Mouse (Mus musculus) kidney, adult 8-10 months (tissue): ENCODE results near the gene Umps.

ENCODE experiments used
- DNase-seq, 2 experiments: peaks; one replicate each; pipeline ENCODE4 v3.0.0; 2022

Umps gene

DNA sequence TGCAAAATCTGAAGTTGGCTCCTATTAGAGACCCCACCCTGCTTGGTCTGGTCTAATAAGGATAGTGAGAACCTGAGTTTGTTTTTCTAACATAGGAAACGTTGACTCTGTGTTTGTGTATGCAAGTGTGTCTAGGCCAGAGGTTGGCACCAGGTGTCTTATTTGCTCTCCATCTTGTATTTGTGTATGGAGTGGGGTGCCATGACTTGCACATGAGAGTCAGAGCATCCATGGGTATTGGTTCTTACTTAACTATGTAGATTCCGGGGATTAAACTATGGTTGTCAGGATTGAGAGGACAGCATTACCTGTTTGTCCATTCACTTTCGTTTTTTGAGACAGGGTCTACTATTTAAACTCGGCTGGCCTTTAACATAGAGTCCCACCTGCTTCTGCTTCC lies 13.8 kb downstream of the Umps start:
- no peak for DNase-seq

DNA sequence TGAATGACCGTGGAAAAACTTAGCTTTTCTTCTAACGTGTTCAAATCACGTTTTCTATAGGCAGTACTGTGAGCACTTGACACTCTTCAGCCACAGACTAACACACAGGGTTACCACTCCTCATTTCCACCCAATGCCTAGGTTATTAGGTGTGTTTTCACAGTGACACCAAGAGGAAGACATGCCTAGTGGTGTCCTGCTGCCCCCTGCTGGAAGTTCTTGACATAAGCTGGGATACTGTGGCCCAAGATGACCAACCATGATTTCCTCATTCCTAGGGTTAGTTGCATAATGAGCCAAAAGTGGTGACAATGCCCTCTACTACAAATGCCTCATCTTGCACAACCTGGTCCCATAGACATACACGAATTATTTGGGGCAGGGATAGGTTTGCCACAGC lies 16.0 kb downstream of the Umps start:
- DNase-seq, result peak; percentile 90 to 95

DNA sequence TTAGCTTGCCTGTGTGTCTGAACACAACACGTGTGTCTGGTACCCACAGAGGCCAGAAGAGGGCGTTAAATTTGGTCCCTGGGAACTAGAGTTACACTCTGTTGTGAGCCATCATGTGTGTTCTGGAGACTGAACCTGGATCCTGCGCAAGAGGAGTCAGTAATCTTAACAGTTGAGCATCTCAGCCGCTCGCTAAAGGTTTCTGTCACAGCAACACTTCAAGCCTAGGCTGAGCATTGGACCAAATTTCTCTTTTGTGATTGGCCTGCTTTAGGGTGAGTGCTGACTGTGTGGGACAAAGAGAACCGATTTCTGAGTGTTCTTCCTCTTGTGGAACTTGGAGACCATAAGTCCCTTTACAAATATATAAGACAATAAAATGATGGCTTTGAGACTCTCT lies 16.5 kb downstream of the Umps start:
- DNase-seq, result no peak

DNA sequence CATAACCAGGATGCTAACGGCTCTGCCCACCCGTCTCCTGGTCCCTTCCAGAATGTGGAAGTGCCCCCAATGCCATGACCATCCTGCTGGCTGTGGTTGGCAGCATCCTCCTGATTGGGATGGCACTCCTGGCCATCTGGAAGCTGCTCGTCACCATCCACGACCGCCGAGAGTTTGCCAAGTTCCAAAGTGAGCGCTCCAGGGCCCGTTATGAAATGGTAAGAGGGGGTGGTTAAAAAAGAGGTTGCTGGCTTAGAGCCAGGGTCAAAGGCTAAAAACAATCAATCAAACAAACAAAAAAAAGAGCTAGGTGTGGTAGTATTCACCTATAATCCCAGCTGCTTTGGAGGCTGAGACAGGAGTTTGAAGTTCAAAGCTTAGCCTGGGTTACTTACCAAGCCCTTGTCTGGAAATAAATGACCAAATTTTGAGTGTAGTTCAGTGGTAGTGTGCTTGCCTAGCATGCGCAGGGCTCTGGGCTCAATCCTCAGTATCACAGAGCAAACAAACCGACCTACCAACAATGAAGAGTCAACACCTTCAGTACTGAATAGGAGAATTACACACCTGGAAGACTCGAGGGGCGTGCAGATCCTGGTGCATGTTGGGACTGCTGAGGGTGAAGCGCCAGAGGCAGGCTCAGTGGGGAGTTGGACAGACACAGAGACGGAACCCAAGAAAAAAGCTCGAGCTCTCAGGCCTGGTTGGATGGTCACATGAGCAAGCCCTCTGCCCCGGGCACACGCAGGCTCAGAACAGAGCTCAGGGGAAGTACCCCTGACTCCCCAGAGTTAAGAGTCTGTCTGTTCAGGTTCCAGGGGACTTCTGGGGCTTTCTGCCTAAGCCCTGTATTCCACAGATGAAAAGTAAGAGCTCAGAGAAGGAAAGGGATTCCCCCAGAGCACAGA lies 18.9 kb downstream of the Umps start:
- peak; percentile 47 to 63 for DNase-seq

DNA sequence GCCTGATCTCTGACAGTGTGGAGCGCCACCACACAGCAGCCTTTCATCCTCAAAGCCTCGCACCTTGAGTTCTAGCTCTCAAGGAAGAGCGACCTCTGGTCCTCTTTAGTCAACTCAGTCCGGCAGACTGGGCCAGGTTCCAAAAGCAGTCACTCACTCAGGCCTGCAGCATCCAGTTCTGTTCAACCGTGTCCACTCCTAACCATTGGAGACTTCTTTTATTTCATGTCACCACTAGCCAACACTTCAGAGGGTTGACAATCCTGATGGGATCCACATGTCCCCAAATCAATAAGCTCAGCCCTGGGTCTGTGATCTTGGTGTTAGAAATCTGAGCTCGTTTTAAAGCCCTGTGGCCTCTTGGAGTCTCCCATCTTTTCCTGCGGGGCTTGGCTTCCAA lies 20.8 kb downstream of the Umps start:
- peak; percentile 74 to 77 for DNase-seq

DNA sequence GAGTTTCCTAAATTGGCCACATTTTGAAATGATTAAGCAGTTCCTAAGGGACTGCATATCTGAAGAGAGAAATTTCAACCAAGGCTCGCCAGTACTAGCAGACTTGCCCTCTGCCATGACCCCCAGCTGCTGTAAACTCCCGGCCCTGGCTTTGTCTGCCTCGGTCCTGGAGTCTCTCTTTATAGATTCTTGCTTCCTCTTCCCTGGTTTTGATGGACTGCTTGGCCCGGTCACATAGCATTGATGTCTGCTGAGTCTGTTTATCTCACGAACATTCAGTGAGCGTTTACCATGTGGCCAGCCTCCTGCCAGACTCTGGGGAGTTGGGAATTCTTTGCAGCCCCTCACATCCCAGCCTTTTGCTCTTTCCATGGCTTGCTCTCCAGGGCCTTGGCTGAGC lies 22.1 kb downstream of the Umps start:
- peak in 1 of 2 experiments; percentile 41 for DNase-seq

DNA sequence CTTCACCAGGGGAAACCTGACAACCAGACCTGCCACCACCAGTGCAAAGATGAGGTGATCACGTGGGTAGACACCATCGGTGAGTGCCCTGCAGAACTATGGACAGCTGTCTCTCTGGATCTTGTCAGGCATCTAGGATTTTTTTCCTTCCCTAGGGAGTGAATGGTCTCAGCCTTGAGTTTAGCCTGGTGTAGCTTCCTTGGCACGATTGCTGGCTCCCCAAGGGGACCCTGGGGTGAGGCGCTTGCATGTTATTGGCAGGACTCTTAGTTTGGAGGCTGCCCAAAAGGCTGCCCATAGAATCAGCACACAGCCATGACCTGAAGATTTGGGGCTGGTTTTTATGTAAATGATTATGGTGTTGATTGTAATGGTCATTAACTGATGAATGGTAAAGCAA lies 22.7 kb downstream of the Umps start:
- no peak for DNase-seq

DNA sequence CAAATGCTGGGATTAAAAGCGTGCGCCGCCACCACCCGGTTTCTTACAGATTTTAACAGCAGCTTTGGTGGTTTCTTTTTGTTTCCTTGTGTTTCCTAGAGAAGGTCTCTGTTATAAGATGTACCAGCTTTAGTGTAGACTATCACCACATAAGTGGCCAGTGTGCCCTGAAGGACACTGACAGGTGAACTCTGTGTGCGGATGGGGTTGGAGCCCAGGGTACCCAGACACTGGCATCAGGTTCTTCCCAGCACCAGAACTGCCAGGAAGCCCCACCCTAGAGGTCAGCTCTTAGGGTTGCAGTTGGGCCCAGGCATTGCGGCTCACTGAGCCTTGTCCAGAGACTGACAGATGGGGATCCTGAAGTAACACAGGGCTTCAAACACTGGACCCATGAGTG lies 23.4 kb downstream of the Umps start:
- no peak for DNase-seq

DNA sequence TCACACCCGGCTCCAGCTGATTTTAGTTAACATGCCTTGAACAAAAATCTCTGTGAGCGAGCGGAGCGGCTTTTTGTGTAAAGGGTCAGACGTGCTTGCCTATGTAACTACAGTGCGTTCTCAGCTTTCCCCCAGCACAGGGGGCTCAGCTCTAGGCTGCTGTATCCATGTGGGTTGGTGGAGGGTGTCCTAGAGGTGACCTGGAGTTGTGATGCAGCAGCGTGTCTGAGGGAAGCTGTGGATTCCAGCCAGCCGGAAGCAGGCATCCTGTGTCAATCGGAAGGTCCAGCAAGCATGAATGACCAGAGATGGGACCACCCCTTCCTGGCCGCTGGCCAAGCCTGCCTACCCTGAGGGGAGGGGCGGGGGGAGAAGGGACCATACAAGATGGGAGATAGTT lies 24.5 kb downstream of the Umps start:
- DNase-seq, result peak; percentile 77 to 79

DNA sequence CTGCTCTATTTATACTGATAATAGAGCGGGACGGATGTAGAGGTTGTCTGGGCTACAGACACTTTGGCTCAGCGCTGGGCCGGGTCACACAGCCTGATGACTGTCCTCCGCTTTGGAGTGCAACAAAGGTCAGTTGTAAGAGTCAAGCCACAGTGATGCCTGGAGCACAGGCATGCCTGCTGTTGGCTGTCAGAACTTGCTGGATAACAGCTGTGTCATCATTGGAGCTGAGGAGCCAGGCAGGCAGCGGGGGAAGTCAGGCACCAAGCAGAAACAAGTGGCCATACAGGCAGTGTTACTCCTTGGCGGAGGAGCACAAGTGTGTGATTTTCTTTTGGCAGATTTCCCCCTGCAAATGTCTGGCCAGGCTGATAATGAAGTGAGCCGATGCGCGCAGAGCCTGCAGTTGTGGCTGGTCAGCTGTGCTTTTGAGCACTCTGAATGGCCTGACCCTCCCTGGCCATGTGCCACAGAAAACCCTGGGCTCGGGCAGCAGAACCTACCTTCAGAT lies 25.5 kb downstream of the Umps start:
- DNase-seq, result peak; percentile 42 to 63

DNA sequence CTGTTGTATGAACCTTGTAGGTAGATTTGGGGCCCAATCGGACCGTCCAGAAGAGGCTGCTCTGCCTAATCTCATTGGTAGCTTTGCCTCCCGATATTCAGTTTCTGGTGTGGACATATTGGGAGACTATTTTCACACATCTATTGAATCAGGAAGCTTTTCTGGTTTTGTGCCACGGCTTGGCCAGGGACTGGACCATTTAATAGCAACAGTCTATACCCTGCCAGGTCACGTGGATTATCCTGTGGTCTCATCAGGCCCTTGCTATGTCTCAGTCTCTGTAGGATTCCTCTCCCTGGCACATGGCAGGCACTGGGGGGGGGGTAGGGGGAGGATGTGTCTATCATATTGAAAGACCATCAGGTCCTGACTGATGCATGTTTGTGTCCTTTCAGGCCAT lies 26.7 kb downstream of the Umps start:
- DNase-seq, result no peak

DNA sequence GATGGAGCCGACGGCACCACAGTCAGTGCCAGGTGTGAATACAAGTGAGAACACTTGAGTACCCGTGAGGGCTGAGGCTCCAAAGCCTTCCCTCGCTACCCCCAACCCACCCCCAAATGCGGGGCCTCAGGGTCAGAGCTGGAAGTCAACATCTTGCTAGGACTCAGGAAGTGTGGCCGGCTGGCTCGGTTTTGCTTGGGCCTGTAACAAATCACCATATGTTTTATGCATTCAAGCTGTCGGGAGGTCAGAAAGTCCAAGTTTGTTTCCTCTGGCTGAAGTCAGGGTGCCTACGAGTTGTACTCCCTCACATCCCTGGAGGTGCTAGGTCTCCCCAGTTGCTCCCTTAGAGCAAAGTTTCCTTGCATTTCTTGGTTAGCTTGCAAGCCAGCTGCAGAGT lies 27.2 kb downstream of the Umps start:
- no peak for DNase-seq

DNA sequence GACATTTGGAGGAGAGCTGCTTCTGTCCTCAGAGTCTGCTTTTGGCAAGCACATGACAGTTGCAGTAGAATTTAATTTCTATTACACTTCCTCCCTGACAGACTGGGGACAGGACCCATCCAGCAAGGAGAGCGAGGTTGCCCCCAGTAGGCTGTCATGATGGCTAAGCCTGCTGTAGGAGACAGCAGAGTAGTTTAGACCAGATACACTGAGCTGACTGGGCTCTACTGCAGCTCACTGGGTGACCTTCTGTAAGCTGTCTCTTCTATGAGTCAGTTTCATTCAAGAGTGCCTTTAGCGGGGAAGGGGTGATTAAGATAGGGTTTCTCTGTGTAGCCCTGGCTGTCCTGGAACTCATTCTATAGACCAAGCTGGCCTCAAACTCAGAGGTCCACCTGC lies 27.7 kb downstream of the Umps start:
- no peak for DNase-seq

DNA sequence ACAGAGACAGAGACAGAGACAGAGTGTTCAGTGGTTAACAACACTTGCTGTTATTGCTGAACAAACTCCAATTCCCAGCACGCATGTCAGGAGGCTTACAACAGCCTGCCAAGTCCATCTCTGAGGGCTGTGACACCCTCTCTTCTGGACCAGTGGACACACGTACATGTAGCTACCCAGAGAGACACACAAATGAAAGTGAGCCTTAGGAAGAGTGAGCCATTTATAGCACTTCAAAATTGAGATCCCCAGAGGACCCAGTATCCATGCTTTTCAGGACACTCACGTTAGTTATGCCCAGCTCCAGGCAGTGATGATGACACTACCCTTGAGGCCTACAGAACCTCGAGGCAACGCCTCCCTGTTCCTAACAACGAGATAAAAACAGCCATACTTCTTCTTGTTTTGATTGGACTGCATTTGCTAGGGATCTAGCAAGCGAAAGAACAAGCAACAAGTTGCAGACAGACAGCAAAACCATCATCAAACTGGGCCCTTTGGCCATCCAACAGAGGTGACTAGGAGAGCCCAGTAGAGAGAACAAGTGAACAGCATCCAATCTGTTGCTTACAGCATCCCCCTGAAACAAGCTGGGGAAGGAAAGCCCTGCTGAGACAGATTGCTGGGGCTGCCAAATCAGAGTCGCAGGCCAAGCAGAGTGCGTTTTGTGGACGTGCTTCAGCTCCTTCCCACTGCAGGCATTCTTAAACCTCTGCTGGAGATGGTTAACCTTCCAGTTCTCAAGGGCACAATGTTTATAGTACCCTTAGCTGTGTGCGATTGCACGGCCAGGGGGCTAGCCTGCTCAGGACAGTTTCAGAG lies 28.3 kb downstream of the Umps start:
- no peak for DNase-seq

DNA sequence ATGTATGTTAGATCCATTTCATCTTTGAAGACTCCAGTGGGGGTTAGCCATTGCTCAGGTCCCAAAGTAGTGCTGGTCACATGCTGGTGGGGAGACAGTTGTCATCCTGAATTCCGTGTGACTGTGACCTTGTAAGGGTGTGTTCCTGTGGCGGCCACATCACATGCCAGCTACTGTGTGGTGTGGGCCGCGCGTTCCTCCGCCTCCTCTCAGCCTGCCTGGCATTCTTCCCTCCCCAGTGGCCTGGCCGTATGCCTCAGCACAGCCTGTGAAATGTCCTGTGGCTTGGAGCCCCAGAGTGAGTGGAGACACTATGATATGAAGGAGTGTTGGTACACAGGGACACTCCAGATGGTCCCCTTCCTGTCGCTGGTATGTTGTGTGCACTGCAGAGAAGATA lies 29.3 kb downstream of the Umps start:
- DNase-seq, result peak; percentile 64 to 69

DNA sequence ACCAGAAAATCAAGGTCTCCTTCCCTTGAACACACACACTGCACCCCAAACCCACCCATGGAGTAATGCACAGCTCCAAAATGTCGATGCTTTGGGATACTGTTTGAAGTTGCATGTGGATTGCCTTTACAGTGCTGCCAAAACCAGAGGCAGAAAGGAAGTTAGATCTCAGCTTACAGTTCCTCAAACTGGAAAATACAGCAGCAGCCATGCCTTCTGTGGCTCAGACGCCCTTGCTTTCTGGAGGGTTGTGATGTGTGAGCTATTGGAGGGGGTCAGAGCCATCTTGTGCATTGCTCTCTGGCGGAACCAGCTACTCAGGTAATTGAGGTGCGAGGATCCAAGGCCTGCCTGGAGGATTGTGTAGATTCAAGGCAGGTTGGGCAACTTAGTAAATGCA lies 30.0 kb downstream of the Umps start:
- DNase-seq, result no peak

DNA sequence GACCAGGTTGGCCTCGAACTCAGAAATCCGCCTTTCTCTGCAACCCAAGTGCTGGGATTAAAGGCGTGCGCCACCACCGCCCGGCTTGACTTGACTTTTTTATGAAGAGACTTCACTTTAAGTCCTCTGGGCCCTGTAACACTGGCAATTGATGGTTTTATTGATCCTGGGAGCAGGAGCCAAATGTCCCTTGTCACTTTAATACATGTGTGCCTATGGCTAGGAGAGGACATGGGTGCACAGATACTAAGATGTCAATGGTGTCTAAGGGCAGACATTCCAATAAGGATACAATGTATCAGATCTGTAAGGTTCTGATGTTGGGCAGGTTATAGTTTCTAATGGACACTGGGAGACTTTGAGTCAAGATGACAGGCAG lies 31.4 kb downstream of the Umps start:
- no peak for DNase-seq

DNA sequence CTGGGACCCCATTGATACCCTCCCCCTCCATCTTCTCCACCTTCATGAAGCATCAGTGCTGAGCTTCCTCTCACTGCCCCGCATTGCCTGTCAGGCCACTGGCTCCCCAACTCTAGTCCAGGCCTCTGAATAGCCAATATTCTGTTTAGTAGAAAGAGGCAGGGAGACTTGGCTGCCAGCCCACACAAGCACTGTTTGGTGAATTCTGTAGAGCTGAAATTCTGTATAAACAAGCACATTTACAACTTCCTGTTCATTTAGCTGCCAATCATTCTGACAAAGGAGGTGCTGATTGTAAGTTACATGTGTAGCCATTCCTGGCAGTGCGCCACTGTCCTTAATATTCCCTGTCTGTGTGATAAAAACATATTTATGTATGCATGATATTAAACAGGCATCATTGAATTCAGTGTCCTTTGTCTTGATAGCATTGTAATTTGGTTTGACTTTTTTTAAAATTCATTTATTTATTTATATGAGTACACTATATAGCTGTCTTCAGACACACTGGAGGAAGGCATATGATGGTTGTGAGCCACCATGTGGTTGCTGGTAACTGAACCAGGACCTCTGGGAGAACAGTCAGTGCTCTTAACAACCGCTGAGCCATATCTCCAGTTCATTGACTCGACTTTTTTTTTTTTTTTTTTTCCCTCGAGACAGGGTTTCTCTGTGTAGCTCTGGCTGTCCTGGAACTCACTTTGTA lies 32.0 kb downstream of the Umps start:
- peak in 1 of 2 experiments; percentile 64 for DNase-seq

DNA sequence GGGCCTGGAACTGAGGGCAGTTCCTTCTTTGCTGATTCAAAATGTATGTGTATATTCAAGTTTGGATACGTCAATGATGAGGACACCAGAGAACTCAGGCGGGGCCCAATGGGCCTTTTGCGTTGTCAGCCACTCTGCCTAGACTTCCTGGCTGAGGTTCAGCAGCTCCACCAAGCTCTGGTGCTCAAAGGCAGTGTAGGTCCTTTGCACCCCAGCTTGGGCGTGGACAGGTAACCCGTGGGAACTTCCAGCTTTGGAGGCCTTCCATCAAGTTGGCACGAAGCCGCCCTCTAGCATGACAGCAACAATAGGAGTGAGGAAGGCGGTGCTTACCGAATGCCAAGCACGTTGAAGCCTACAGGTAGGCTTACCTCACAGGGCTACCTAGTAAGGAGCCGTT lies 33.4 kb downstream of the Umps start:
- no peak for DNase-seq

DNA sequence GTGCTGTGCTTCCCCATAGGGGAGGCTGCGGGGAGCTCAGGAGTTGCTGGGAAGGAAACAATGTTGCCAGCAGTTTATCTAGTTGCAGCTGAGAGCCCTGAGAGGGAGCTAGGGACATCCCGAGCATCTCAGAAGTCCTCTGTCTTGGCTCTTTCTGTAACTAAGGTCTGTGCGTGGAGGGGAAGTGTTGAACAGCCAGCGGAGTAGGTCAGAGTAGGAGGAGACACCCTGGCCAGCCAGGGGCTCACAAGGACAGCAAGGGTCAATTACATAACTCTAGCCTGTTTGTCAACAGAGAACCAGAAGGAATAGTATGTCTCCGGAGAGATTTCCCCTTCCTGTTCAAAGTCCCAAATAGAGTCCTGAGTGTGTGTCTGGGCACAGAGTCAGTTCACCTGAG lies 34.7 kb downstream of the Umps start:
- DNase-seq, result peak; percentile 83 to 93

DNA sequence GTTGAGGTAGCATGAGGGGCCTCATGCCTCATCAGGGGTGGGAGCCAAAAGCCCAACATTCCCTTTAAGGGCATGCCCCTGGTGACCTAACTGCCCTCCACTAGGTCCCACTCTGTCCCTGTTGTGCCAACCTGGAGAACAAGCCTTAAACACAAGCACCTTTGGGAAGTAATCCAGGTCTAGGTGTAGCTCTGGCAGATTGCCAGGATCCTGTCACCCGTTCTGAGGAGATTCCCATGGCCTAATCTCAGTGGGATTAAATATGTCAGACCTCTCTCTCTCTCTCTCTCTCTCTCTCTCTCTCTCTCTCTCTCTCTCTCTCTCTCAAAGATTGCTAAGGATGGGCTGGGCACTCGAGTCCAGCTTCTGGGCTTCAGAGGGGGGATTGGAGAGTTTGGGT lies 35.2 kb downstream of the Umps start:
- DNase-seq, result peak in 1 of 2 experiments; percentile 42

DNA sequence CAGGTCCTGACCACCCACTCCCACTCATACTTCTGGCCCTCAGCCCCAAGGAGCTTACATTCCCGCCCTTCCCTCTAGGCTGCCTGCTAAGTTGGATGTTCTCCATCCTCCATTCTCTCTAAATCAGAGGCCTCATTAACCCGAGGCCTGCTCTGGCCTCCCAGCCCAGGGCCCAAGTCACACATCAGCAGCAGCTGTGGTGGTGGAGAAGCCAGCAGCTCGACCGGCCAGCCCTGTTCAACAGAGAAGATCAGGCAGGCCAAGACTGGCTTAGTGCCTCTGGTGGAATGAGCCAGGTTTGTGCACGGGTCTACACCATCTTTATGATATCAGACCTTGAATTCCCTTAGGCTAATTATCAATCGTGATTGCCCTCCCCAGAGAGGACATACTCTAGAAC lies 36.1 kb downstream of the Umps start:
- DNase-seq, result no peak

DNA sequence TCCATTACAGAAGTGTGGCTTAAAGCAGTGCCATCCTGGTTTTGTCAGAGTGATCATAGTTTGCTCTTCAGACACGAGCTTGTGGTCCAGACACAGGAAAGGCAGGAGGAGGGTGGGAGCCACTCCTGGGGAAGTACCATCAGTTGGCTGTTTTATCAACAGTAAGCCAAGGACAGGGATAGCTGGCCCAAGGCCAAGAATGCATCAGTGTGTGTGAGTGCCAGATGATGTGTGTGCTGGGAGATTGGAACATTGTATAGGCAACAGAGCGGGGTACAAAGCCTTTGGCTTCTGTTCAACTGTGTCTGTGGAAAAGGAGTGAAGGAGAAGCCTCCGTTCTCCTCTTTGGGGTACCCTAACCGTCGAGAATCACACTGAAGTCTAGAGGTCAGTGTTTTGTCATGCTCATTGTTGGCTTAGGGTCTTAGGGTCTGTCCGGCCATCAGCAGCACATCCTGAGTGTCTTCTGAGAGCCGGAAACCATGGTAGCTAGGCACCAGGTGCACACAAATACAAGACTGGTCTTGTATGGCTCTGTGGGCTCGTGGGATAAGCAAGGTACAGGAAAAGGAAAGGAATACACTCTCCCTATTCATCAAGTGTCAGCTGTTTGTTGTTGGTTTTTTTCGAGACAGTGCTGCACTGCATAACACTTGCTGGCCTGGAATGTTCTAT lies 37.9 kb downstream of the Umps start:
- DNase-seq, result no peak
